Mouse (Mus musculus): Measurements from ENCODE around the gene Htr2a. TPM values are rescaled to one million over a fixed set of nuclear protein-coding genes. Genes with fewer than 3 reads are reported as not detected.

The Htr2a gene
- polyA plus RNA-seq, 2 experiments, result 0.23 TPM

DNA sequence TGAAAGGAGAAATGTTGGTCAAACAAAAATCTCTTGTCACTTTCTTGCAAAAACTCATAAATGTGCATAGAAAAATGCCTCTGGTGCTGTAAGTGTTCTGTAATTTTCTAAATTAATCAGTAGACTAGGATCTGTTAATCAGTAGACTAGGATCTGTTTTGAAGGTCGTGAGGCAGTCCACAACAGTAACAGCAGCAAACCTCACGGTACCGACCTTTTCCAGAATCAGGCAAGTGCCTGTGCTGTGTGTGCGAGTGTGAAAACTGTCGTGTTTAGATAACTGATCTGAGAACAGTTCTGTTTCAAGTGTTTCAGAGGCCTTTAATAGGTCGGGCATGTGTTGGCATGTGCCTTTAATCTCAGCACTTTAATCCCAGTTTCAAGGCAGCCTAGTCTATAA, 94.8 kb downstream of the Htr2a start:
- ATAC-seq (ENCODE audit: insufficient read depth) (no peak), DNase-seq (ENCODE audit: low read depth in 3 of 3, low spot score in 3 of 3) (no peak)
- H3K4me1 ChIP-seq (replicated peaks; ENCODE audit: control insufficient read depth in 2 of 2, insufficient read depth in 2 of 2, low read length in 1 of 2), result peaks cover 10 to 16% of the 10 kb centered on the region in 2 experiments; a peak in 3 of 4 replicates
- no peak overlapping the region for H3K4me3 ChIP-seq (ENCODE audit: insufficient read depth in 1 of 2, low read depth in 2 of 2, low read length in 2 of 2)
- H3K9me3 ChIP-seq (ENCODE audit: control insufficient read depth, low read length), result no peaks in the 10 kb centered on the region
- peaks cover 30% of the 10 kb centered on the region for H3K36me3 ChIP-seq (replicated peaks; ENCODE audit: control insufficient read depth, insufficient read depth, low read depth)
- no peak overlapping the region for H3K4me2 ChIP-seq (ENCODE audit: low read depth)
- no peak overlapping the region for H3K27ac ChIP-seq
- H3K27me3 ChIP-seq (ENCODE audit: control insufficient read depth, insufficient read depth, low read length), result no peaks in the 10 kb centered on the region
- 66% methylated on average over 6 of the region's 6 CpGs for WGBS (ENCODE audit: insufficient replicate concordance)
- TF ChIP-seq CTCF (IDR thresholded peaks at IDR 0.05; ENCODE audit: low read depth), result no peak
- no peak for TF ChIP-seq EP300 (IDR thresholded peaks at IDR 0.05; ENCODE audit: low read depth)
- H3K9ac ChIP-seq (replicated peaks), result no peak overlapping the region

DNA sequence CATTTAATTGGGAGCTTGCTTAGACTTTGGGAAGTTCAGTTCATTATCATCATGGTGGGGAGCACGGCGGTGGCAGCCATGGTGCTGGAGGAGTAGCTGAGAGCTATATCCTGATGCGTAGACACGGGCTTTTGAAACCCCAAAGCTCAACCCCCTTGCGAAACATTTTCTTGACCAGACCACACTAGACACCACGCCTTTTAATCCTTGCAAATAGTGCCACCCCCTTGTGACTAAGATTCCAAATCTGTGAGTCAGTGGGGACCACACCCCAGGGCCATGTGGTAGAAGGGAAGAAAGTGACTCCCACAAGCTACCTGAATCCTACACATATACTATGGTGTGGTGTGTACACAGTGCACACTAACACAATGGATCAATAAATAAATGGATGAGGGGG, 96.2 kb downstream of the Htr2a start:
- no peaks in the 10 kb centered on the region for H3K27me3 ChIP-seq (ENCODE audit: control insufficient read depth, insufficient read depth, low read length)
- ATAC-seq (ENCODE audit: insufficient read depth), result no peak

More for the DNA sequence above, 96.2 kb downstream of the Htr2a start:
- 82% methylated on average over 6 of the region's 6 CpGs for WGBS (ENCODE audit: insufficient replicate concordance)
- no peak overlapping the region for H3K9ac ChIP-seq (replicated peaks)
- no peak overlapping the region for H3K4me3 ChIP-seq (ENCODE audit: insufficient read depth in 1 of 2, low read depth in 2 of 2, low read length in 2 of 2)
- H3K27ac ChIP-seq, result no peak overlapping the region
- H3K9me3 ChIP-seq (ENCODE audit: control insufficient read depth, low read length), result no peaks in the 10 kb centered on the region
- H3K4me1 ChIP-seq (replicated peaks; ENCODE audit: control insufficient read depth in 2 of 2, insufficient read depth in 2 of 2, low read length in 1 of 2), result peaks cover 7 to 10% of the 10 kb centered on the region in 2 experiments; a peak in 3 of 4 replicates
- no peak for DNase-seq (ENCODE audit: low read depth in 3 of 3, low spot score in 3 of 3)
- H3K36me3 ChIP-seq (replicated peaks; ENCODE audit: control insufficient read depth, insufficient read depth, low read depth), result peaks cover 43% of the 10 kb centered on the region
- TF ChIP-seq CTCF (IDR thresholded peaks at IDR 0.05; ENCODE audit: low read depth), result no peak
- TF ChIP-seq EP300 (IDR thresholded peaks at IDR 0.05; ENCODE audit: low read depth), result no peak
- H3K4me2 ChIP-seq (ENCODE audit: low read depth), result no peak overlapping the region

Other genes starting within 250 kb of the Htr2a start
- 89.1 and 101 TPM in 2 replicates for gene Esd, start 91.5 kb downstream of the Htr2a start, polyA plus RNA-seq (2012; rRNA removed)
- 220 and 227 TPM in 2 replicates for gene Esd, start 91.5 kb downstream of the Htr2a start, polyA plus RNA-seq (2014; fragmentation: Nextera tagmentation; extraction: Ambion mirVana)